Mouse (Mus musculus) left cerebral cortex, adult 8-10 months (tissue): ENCODE measurements at regions not wholly inside any gene's neighbourhood (a gene's known extent, or its start where the extent isn't known, plus 50 kb on each side); places are given as distances from the start of the nearest gene placed in this dataset.

Experiments used
- DNase-seq, 2 experiments: peaks; one replicate each; pipeline ENCODE4 v3.0.0; 2022; ENCODE audit warnings: low spot score in 2 of 2

DNA sequence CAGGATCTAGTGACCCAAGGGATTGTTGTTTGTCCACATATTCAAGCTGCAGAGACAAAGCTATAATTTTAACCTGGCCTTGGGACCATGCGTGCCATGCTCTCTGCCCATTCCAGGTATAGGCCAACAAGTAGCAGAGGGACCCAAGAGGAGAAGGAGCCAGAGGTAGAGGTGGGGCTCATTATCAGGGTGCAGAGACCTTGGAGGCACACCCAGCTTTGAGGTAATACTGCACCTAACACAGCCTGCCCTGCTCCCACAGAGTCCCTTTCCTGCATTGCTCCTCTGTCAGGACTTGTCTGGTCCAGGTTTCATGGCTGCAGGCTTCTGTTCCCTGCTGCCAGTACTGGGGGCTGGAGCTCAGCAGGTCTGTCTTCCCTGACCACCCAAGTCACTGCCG, 108.4 kb upstream of the Med13l start:
- no peak for DNase-seq

DNA sequence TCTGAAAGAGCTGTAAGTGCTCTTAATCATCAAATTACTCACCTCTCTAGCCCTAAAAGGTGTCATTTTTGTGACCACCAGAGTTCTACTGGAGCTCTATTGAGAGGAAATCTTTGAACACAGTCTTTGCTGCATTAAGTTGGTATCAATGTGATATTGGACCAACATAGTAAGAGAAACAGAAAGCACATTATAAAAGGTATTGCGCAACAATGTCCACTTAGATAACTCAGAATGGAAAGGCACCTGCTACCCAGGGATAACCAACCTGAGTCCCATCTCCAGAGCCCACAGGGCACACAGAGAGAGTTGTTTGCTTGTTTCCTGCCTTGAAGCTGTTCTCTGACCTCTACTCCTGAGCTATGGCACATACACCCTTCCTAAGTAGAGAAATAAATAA, 106.4 kb upstream of the Med13l start:
- no peak for DNase-seq

DNA sequence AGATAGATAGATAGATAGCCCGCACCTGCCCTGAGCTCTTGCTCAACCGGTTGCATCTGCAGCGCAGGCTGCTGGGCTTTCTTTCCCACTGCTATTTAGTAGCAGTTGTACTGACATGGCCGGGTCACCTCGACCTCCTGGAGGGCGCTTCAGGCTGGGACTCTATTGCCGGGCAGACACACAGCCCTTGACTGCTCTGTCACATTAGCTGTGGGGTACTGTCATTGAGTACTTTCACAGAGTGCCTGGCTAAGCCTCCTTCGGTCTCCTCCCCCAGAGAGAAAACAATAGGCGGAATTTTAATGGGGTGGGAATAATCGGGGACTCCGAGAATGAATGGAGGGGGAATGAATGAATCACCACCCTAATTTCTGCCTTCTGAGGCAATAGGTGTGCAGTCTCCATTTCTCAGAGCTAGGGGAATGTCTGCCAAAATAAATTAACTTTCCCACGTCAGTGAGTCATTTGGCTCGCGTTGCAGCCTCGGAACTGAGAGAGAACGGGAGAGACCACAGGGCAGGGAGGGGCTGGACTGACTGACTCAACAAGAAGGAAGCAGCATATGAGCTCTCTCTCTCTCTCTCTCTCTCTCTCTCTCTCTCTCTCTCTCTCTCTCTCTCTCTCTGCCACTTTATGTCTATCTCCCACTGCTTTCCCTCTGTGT, 101.6 kb upstream of the Med13l start:
- DNase-seq = peak; percentile 20 to 82

GRCm38 (mm10) chr5:118459391-118459792, 101.1 kb upstream of the Med13l start:
- no peak for DNase-seq

- no peak for DNase-seq
Observed at GRCm38 (mm10) chr5:118461967-118462366, 98.5 kb upstream of the Med13l start.

- no peak for DNase-seq
Observed at GRCm38 (mm10) chr5:118464931-118465801, 95.3 kb upstream of the Med13l start.

GRCm38 (mm10) chr5:118465991-118466750, 94.3 kb upstream of the Med13l start:
- DNase-seq = no peak

DNA sequence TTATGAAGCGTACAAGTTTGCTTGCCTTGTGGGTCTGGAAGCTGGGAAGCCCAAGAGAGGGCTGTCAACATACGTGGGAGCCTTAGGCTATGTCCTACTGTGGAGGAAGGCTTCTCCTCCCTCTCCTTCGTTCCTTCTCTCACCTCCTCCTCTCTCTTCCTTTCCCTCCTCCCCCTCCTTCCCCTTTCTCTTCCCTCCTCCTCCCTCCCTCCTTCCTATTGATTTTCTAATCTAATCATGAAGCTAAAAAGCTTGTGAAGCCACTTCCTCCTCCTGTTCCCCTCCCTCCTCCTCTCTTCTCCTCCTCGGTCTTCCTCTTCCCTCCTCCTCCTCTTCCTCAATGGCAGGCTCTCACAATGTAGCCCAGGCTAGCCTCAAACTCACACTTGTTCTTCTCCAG, 91.7 kb upstream of the Med13l start:
- no peak for DNase-seq

DNA sequence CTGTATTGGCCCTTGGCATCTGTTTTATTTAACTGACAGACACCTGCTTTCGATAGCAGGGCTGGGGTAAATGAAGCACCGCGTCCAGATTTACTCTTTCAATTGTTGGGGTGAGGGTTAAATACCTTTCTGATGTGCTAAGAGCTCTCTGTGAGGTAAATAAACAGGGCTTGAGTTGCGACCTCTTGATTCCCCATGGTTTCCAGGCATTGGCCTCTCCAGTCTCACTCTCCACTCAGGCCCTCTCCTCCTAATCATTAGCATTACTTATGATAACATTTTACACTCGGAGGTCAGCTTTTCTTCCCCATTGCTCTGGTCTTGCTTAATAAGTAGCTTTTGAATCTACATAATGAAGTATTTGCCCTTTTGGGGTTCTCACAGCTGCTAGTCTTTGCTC, 88.9 kb upstream of the Med13l start:
- no peak for DNase-seq

DNA sequence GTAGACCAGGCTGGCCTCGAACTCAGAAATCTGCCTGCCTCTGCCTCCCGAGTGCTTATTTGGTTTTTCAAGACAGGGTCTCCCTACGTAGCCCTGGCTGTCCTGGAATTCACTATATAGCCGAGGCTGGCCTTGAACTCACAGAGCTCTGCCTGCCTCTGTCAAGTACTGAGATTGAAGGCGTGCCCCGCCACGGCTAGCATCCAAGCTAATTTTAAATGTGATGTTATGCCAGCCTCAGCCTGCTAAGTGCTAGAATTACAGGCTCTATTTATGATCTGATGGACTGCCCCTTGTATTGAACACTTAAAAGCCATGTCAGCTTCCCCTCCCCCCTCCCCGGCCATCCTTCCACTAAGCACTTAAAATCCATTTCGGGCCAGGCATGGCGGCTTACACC, 88.2 kb upstream of the Med13l start:
- DNase-seq = no peak

DNA sequence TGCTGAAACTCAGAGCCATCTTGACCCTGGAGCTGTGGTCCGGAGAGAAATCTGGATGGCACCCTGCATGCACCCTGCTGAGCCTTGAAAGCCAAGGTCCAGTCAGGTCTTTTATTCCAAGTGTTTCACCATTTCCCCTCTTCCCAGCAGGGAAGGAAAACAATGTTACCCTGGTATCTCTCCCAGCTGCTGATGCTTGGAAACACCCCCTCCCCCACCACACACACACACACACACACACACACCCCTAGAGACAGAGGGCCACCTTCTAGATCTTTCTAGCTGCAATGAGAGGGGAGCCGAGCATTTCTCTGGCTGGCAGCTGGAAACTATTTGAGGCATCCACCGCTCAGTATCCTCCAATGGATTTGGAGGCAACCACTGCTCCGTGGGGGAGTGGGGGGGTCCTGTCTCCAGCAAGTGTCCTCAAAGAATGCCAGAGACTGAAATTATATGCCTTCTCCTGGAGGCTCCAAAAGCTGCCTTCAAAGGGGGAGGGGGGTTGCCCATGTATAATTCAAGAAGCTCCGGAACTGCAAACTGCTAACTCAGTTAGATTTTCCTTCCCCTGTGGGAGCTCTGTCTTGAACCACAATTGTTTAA, 87.2 kb upstream of the Med13l start:
- DNase-seq = no peak

DNA sequence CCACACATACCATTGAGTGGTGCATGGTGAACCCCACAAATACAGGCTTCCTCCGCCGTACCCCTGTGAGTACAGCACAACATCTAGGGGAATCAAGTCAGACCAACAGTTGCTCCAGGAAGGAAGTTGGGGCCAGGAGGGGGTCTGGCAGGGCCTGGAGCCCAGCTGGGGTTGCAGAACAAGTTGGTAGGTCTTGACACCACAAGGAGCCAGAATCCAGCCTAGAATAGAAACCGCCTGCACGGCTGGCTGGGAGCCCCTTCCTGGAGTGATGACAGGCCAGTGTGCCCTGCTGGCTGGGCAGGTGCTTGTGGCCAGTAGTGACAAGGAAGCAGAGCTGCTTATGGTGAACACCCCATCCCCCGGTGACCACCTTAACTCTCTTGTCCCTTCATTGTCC, 83.9 kb upstream of the Med13l start:
- no peak for DNase-seq

- DNase-seq = no peak
Observed at GRCm38 (mm10) chr5:118477131-118478119, 83.1 kb upstream of the Med13l start.

- DNase-seq = no peak
Observed at GRCm38 (mm10) chr5:118478120-118478768, 82.2 kb upstream of the Med13l start.

- no peak for DNase-seq
Observed at GRCm38 (mm10) chr5:118480000-118480399, 80.5 kb upstream of the Med13l start.

DNA sequence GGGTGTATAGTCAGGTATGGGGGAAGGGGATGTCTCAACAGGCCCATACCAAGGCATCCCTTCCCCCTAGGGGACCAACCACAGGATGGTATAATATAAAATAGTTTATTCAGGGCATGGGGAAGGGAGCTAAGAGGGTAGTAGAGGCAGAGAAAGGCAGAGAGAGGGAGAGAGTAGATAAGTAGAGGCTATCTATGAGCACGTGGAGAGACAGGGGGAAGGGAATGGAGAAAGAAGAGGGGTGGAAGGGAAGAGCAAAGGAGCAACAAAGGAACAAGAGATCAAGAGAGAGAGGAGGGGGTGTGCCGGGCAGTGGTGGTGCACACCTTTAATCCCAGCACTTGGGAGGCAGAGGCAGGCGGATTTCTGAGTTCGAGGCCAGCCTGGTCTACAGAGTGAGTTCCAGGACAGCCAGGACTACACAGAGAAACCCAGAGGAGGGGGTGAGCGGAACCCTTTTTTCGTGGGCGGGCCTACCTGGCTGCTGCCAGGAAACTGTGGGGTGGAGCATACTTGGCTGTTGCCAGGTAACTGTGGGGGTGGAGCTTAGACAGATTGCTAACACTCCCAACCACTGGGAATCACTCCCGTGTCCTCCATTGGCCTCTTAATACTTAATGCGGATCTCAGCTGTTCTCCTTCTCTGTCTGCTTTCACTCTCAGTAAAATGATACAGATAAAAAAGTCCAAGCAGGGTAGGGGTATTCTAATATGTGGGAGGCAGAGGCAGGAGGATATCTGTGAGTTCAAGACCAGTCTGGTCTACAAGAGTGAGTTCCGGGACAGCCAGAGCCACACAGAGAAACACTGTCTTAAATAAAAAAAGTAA, 79.3 kb upstream of the Med13l start:
- no peak for DNase-seq

DNA sequence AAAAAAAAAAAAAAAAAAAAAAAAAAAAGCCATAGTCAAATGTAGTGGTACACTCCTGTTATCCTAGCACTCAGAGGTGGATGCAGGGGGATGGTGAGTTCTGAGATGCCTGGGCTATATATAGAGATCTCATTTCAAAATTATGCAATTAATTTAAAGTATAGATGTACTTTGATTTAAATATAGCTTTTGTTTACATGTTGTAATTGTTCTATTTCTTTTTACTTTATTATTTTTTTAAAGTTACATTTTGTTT, 78.8 kb upstream of the Med13l start:
- DNase-seq = no peak

DNA sequence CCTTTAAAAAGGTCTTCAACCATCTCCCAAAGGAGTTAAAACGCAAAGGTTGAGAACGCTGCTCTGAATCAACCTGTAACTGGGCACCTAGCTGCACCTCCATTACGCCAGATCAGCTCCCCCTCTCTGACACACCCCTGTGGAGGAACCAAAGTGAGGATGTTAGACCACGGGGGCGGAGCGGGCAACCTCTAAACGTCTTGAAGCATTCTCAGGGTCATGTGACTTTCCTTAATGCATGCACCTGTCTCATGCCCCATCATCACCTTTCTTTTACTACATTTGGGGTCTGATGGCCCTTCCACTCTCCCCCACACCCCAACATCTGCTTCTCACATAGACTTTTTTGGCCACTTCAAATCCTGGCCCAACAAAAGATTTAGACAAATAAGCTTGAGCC, 77.9 kb upstream of the Med13l start:
- DNase-seq = no peak

DNA sequence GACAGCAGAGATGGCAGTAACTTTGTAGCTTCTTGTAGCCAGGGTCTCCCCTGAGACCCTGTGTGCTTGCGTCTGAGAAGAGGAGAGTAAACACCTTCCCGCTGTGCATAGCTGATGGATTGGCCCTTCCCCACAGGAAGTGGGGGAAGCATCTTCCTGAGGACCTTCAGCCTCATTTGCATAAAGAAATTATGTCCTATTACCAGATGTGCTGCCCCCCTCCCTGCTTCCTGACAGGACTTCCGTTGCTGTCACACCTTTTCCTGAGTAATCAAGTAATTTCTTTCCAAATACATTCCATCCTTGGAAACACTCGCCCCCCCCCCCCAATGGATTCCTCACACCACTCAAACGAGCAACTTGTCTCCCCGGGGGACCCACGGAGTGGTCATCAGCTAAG, 77.5 kb upstream of the Med13l start:
- DNase-seq = no peak

DNA sequence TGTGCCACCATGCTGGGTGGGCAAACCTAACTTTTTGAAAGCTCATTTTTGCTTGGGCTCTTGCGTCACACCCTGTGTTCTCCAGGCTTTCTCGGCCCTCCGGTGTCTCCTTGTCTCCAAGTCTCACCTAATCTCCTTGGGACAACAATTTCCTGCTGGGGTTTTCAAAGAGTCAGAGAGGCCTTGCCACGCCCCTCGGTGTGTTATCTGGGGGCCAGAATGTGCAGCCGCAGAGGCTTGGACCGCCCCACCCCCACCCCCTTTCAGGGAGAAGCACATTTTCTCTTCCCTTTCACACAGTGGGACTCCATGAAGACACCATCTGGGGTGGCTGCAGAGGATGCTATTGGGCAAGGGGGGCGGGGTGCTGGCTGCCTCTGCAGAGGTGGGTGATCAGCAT, 76.9 kb upstream of the Med13l start:
- DNase-seq = no peak
